19 mouse cellular contexts compared by ENCODE assay signal in genomic region chr3:67497998-67498397, GRCm38 (mm10). TPM values are rescaled to one million over a fixed set of nuclear protein-coding genes. Genes with fewer than 3 reads are reported as not detected.
DNase-seq lines count a peak whose midpoint lies in the region; ATAC-seq and TF ChIP-seq lines count a peak whose summit lies in the region.
"Had no signal": no experiment of that assay in that cellular context is flagged by ENCODE, and none has a peak within 500 bp of the region (broad histone marks: within the 10 kb centered on the region; RNA-seq: fewer than 3 reads in every experiment).

No protein-coding gene starts in this region.

- peak; percentile 22 to 23 for DNase-seq in spleen, adult 2 months (ENCODE audit: low read depth in 1 of 2, low spot score in 2 of 2)
- DNase-seq in spleen, adult 12 weeks (ENCODE audit: low spot score) = no peak
- DNase-seq in A20 (ENCODE audit: low read depth, low spot score) (peak; percentile 78), CH12.LX (ENCODE audit: extremely low read depth) (peak; percentile 50)
- no peak for DNase-seq in gastrocnemius, postnatal 10 days
- DNase-seq in layer of hippocampus, postnatal 36 days = no peak
- DNase-seq: adrenal gland, adult 2 months; adrenal gland, postnatal 25 days; cerebellum, adult 18-20 months; cerebellum, adult 9-11 months; gastrocnemius, adult 2 months; gastrocnemius, postnatal 36 days; heart, adult 11 months; heart, postnatal 36 days had no signal

- TF ChIP-seq RAD21 in CH12.LX (IDR thresholded peaks at IDR 0.05; ENCODE audit: low read depth, low read length) = no peak

- no peak for TF ChIP-seq EP300 in CH12.LX (IDR thresholded peaks at IDR 0.05; ENCODE audit: low read length)

- ATAC-seq in neutrophil, adult 5-6 weeks (ENCODE audit: extremely low read depth, insufficient number of reproducible peaks, low FRiP score, poor library complexity, severe bottlenecking) = peak; percentile 67
- ATAC-seq: forebrain, embryonic 14.5 days had no signal

- H3K4me1 ChIP-seq in spleen, adult 2 months (ENCODE audit: control insufficient read depth, insufficient read depth, insufficient read length) = peaks cover 3% of the 10 kb centered on the region; the same call in 1 of the 2 replicates
- peaks cover 3 to 38% of the 10 kb centered on the region in 2 experiments for H3K4me1 ChIP-seq in CH12.LX (ENCODE audit: control insufficient read depth in 1 of 2, insufficient read depth in 2 of 2)
- H3K4me1 ChIP-seq: heart, embryonic 13.5 days; hindbrain, embryonic 15.5 days had no signal

- H3K36me3 ChIP-seq in spleen, adult 2 months (ENCODE audit: control insufficient read depth, insufficient read depth, low read length) = no peaks in the 10 kb centered on the region
- no peaks in the 10 kb centered on the region for H3K36me3 ChIP-seq in CH12.LX (replicated peaks in 1 of 2; ENCODE audit: control insufficient read depth in 1 of 2, insufficient read depth in 1 of 2, low read length in 1 of 2)
- H3K36me3 ChIP-seq: embryonic facial prominence, embryonic 10.5 days; heart, embryonic 13.5 days; hindbrain, embryonic 15.5 days had no signal

- no peak overlapping the region for H3K4me3 ChIP-seq in spleen, adult 2 months (ENCODE audit: extremely low read depth, insufficient read depth, insufficient read length)
- no peak overlapping the region for H3K4me3 ChIP-seq in CH12.LX (replicated peaks in 1 of 3; ENCODE audit: low read depth in 2 of 3, low read length in 2 of 3, poor library complexity in 1 of 3)
- H3K4me3 ChIP-seq: embryonic facial prominence, embryonic 10.5 days; gastrocnemius, adult 2 months; heart, embryonic 13.5 days; hindbrain, embryonic 15.5 days had no signal

- TF ChIP-seq POLR2A in spleen, adult 2 months (IDR thresholded peaks at IDR 0.05; ENCODE audit: low read depth, low read length) = no peak
- no peak for TF ChIP-seq POLR2A in CH12.LX (IDR thresholded peaks at IDR 0.05; ENCODE audit: low read depth, low read length)

- no peak for TF ChIP-seq CTCF in spleen, adult 2 months (IDR thresholded peaks at IDR 0.05; ENCODE audit: extremely low read depth, insufficient read depth, insufficient read length, insufficient replicate concordance)
- no peak for TF ChIP-seq CTCF in CH12.LX (conservative IDR thresholded peaks at IDR 0.05 in 1 of 2, IDR thresholded peaks at IDR 0.05 in 1 of 2; ENCODE audit: low read depth in 2 of 2, low read length in 2 of 2)

- in situ Hi-C loops in CH12.LX (cut with MboI; ENCODE audit: low pct_ligation_motif_present, low pct_unique_long_range_greater_than_20kb, low sequenced_read_pairs) = no loop called here

- no peak overlapping the region for H3K4me2 ChIP-seq in CH12.LX (ENCODE audit: insufficient read depth, low read depth, poor library complexity, severe bottlenecking)
- H3K4me2 ChIP-seq: heart, embryonic 13.5 days; hindbrain, embryonic 15.5 days had no signal

- H3K79me2 ChIP-seq in CH12.LX (replicated peaks; ENCODE audit: control insufficient read depth, extremely low read depth, insufficient read depth, poor library complexity, severe bottlenecking) = no peaks in the 10 kb centered on the region

- no peak overlapping the region for H3K27ac ChIP-seq in spleen, adult 2 months (ENCODE audit: insufficient read depth, low read length)
- no peak overlapping the region for H3K27ac ChIP-seq in CH12.LX (ENCODE audit: insufficient read depth, low read depth)
- H3K27ac ChIP-seq: embryonic facial prominence, embryonic 10.5 days; gastrocnemius, adult 2 months; heart, embryonic 13.5 days; hindbrain, embryonic 15.5 days had no signal

- H3K9ac ChIP-seq in CH12.LX (ENCODE audit: insufficient read depth, low read depth) = no peak overlapping the region
- H3K9ac ChIP-seq: heart, embryonic 13.5 days; hindbrain, embryonic 15.5 days had no signal

- dilution Hi-C loops in CH12.LX (cut with MboI; ENCODE audit: extremely low pct_ligation_motif_present, extremely low pct_unique_long_range_greater_than_20kb, low sequenced_read_pairs) = no loop called here

- H3K27me3 ChIP-seq in spleen, adult 2 months (ENCODE audit: control insufficient read depth, insufficient read depth, low read length) = no peaks in the 10 kb centered on the region
- H3K27me3 ChIP-seq in CH12.LX (replicated peaks) = no peaks in the 10 kb centered on the region
- H3K27me3 ChIP-seq: heart, embryonic 13.5 days; hindbrain, embryonic 15.5 days had no signal

- 27% methylated on average over 2 of the region's 2 CpGs for WGBS in spleen, adult 2 months

- peaks cover 4% of the 10 kb centered on the region for H3K9me3 ChIP-seq in CH12.LX (replicated peaks; ENCODE audit: low read length)
- H3K9me3 ChIP-seq: hindbrain, embryonic 15.5 days had no signal

TF ChIP-seq in CH12.LX, 34 proteins besides CTCF, POLR2A, EP300 and RAD21:
- no peak for TF ChIP-seq PAX5 (IDR thresholded peaks at IDR 0.05; ENCODE audit: low read length)
- no peak for TF ChIP-seq ELF1 (IDR thresholded peaks at IDR 0.05; ENCODE audit: low read depth, low read length)
- no peak for TF ChIP-seq MXI1 (IDR thresholded peaks at IDR 0.05; ENCODE audit: low read depth, low read length)
- TF ChIP-seq ETS1 (conservative IDR thresholded peaks at IDR 0.05; ENCODE audit: low read depth, low read length) = no peak
- no peak for TF ChIP-seq GABPA (IDR thresholded peaks at IDR 0.05; ENCODE audit: insufficient replicate concordance, low read depth, low read length)
- no peak for TF ChIP-seq USF1 (IDR thresholded peaks at IDR 0.05; ENCODE audit: low read depth, low read length)
- no peak for TF ChIP-seq CHD2 (IDR thresholded peaks at IDR 0.05; ENCODE audit: low read length)

RNA-seq across cellular contexts. Expression of gene Rarres1, which starts 17.3 kb away (rescaled TPM):
- polyA plus RNA-seq in spleen, adult 2 months (2012; rRNA removed) = 0.68 and 1.5 TPM in 2 replicates
- total RNA-seq in CH12.LX (2012; rRNA removed) (0.08 TPM in 1 of 2 replicates, not detected in the other), CH12.LX (2014; rRNA removed) (0.24 and 0.34 TPM in 2 replicates)
- 0.42 TPM in 1 of 2 replicates, not detected in the other for polyA plus RNA-seq in CH12.LX (2012; ENCODE audit: insufficient read length, low read depth)
- total RNA-seq in neutrophil, adult 5-6 weeks (2017) = not detected in 2 replicates
- total RNA-seq in gastrocnemius, postnatal 10 days (2021) = 1 to 10 TPM; 3.2 to 3.3 TPM
- total RNA-seq in layer of hippocampus, postnatal 36 days (2021) = 1 to 10 TPM; 1.3 to 1.5 TPM

RNA-seq across cellular contexts. Expression of gene Lxn, which starts 34.3 kb away (rescaled TPM):
- 13.8 and 14.4 TPM in 2 replicates for polyA plus RNA-seq in spleen, adult 2 months (2012; rRNA removed)
- total RNA-seq in CH12.LX (2012; rRNA removed) = 11.0 and 14.3 TPM in 2 replicates
- total RNA-seq in CH12.LX (2014; rRNA removed) = 12.8 and 14.3 TPM in 2 replicates
- 31.3 and 33.3 TPM in 2 replicates for polyA plus RNA-seq in CH12.LX (2012; ENCODE audit: insufficient read length, low read depth)
- 1.6 and 2.6 TPM in 2 replicates for total RNA-seq in neutrophil, adult 5-6 weeks (2017)
- 10 to 100 TPM; 13.9 to 15.0 TPM for total RNA-seq in gastrocnemius, postnatal 10 days (2021)
- 10 to 100 TPM; 41.9 to 46.4 TPM for total RNA-seq in layer of hippocampus, postnatal 36 days (2021)

Comparison
In these comparisons a context has a peak if more than half of its experiments do, and no peak if none do; other contexts are left out.
1. DNase-seq: peak in spleen, adult 2 months (2 of 2), A20 (single experiment) and CH12.LX (single experiment); none in spleen, adult 12 weeks (single experiment), gastrocnemius, postnatal 10 days (single experiment) and layer of hippocampus, postnatal 36 days (0 of 2).